Mouse (Mus musculus) embryonic facial prominence, embryonic 10.5 days (tissue): ENCODE results near the gene Wtip. TPM values are rescaled to one million over a fixed set of nuclear protein-coding genes. Genes with fewer than 3 reads are reported as not detected.
"Not testable (repeated sequence)": the region's sequence is repeated elsewhere in the genome, so short reads cannot be mapped to it uniquely, and the experiment has no call there.

ENCODE experiments used
- DNase-seq: peaks from one replicate; pipeline ENCODE4 v3.0.0-alpha.2; 2017; ENCODE audit warnings: low spot score
- H3K27ac ChIP-seq: fragments of 300-500 bp; sonication (generic); replicated peaks from 2 replicates; pipeline ENCODE4 v1.5.1; 2016; ENCODE audit warnings: mild to moderate bottlenecking
- H3K27me3 ChIP-seq: fragments of 300-500 bp; sonication (generic); replicated peaks from 2 replicates; pipeline ENCODE4 v1.6.1; 2016; ENCODE audit warnings: low read depth, mild to moderate bottlenecking; ENCODE audit not compliant: poor library complexity, severe bottlenecking
- H3K36me3 ChIP-seq: fragments of 300-500 bp; sonication (generic); replicated peaks from 2 replicates; pipeline ENCODE4 v1.6.1; 2016; ENCODE audit warnings: mild to moderate bottlenecking, moderate library complexity
- H3K4me1 ChIP-seq: fragments of 300-500 bp; sonication (generic); 2 replicates; pipeline ENCODE4 v1.6.1; 2016
- H3K4me3 ChIP-seq: fragments of 300-500 bp; sonication (generic); 2 replicates; pipeline ENCODE4 v1.5.1; 2016; ENCODE audit warnings: mild to moderate bottlenecking, moderate library complexity
- H3K9me3 ChIP-seq: fragments of 300-500 bp; sonication (generic); 2 replicates; pipeline ENCODE4 v1.6.1; 2016; ENCODE audit warnings: mild to moderate bottlenecking
- WGBS: fragments of 180-500 bp; shearing (Covaris S2); methylation state at CpG from one replicate; pipeline ENCODE4 v1.1.7; 2016; 5-methylcytosine and 5-hydroxymethylcytosine counted together
- polyA plus RNA-seq: library from polyadenylated mRNA; unstranded; fragments of >200 nt; fragmentation: Nextera tagmentation; extraction: Ambion mirVana; gene quantifications from 2 replicates; pipeline ENCODE4 v1.2.1, GENCODE M21; 2016

Gene Wtip
- polyA plus RNA-seq = 6.2 and 7.2 TPM in 2 replicates

DNA sequence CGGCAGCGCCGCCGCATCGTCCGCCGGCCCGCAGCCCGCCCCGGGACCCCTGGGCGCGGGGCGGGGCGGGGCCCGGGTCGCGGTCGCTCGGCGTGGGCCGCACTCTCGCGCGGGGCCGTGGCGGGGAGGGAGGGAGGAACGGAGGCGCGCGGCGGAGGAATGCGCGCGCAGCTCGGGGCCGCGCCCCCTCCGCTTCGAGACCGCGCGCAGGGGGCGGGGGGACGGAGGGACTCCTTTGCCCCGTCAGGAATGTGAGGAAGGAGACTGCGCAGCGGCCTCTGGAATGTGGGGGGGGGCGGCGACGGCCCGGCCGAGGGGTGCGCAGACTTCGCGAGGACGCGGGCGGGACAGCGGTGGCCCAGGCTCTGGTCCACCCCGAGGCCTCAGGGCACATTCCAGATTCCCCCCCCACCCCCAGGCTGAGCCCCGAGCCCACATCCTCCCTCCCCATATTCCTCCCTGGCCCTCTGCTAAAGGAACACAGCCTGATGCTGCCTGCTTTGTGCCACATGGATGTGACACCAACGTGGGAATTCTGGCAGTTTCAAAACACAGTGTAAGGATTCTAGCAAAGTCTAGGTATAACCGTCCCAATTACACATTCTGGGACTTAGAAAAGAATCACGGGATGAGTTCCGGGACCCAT is at the start of gene Wtip:
Gene Wtip (minus strand): TSS at position 152 of the 646 bp plus-strand sequence.
- Histone ChIP-seq H3K27me3 (no peaks in the 10 kb centered on the region), H3K4me3 (peak within 1 kb of the TSS; percentile 87), H3K27ac (peak within 1 kb of the TSS; percentile 95), H3K36me3 (peaks cover 11% of the 10 kb centered on the region), H3K9me3 (no peaks in the 10 kb centered on the region), H3K4me1 (peaks cover 25% of the 10 kb centered on the region)
- peak; percentile 94 for DNase-seq
- WGBS = 4% methylated on average over 64 of the region's 65 CpGs

DNA sequence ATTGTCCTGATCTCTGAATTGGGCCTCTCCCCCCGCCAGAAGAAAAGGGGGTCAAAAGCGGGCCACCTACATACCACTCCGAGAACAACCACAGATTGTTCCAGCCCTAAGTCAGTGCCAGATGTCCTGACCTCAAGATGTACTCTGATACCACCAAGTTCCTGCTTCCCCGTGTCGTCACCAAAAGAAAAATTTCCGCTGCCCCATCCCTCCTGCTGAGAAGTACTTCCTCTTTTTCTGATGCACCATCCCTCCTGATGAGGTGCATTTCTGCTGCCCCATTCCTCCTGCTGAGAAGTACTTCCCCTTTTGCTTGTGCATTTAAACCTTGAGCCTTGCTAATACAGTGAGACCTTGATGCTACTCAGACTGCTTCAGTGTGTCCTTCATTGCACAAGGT is 43.2 kb upstream of the Wtip start:
- H3K9me3 ChIP-seq, H3K36me3 ChIP-seq, H3K4me3 ChIP-seq, H3K27ac ChIP-seq, DNase-seq, H3K27me3 ChIP-seq, H3K4me1 ChIP-seq: not testable (repeated sequence)
- 80% methylated on average over 6 of the region's 6 CpGs for WGBS

DNA sequence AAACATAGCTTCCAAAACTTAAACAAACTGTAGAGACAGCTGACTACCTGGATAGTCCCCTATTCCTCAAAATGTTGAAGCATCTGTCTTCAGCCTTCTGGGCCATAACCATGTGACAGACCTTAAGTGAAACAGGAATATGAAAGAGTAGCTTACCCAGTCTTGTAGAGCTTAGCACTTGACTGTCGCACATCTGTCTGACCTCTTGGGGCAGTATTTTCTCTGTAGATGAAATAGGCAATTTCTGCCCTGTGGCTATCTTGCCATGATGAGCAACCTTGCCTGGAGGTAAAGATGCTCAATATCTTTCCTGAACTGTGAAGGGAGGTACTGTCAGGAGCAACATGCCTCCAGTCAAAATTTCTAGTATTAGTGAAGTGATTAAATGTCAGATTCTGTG is 39.2 kb upstream of the Wtip start:
- Histone ChIP-seq H3K9me3 (no peaks in the 10 kb centered on the region), H3K4me3 (no peak overlapping the region), H3K27me3 (no peaks in the 10 kb centered on the region), H3K27ac (no peak overlapping the region), H3K36me3 (no peaks in the 10 kb centered on the region), H3K4me1 (0 out of 2 replicates have a peak, but pooled peaks cover 3% of the 10 kb centered on the region)
- 80% methylated on average over 1 of the region's 1 CpGs for WGBS
- no peak for DNase-seq

- WGBS = 81% methylated on average over 3 of the region's 3 CpGs
- no peaks in the 10 kb centered on the region for H3K27me3 ChIP-seq
- peaks cover 21% of the 10 kb centered on the region for H3K36me3 ChIP-seq
- DNase-seq = no peak
- H3K9me3 ChIP-seq = no peaks in the 10 kb centered on the region
- H3K4me1 ChIP-seq = peaks cover 12% of the 10 kb centered on the region; the same call in 1 of the 2 replicates
- H3K27ac ChIP-seq = peak within 1 kb of the TSS; percentile 98
- H3K4me3 ChIP-seq = peak within 1 kb of the TSS; percentile 98
Measured at GRCm38 (mm10) chr7:34169454-34169853, 36.4 kb upstream of the Wtip start, which contains the start of gene Uba2. Gene Uba2 (minus strand): TSS chr7:34169599.

DNA sequence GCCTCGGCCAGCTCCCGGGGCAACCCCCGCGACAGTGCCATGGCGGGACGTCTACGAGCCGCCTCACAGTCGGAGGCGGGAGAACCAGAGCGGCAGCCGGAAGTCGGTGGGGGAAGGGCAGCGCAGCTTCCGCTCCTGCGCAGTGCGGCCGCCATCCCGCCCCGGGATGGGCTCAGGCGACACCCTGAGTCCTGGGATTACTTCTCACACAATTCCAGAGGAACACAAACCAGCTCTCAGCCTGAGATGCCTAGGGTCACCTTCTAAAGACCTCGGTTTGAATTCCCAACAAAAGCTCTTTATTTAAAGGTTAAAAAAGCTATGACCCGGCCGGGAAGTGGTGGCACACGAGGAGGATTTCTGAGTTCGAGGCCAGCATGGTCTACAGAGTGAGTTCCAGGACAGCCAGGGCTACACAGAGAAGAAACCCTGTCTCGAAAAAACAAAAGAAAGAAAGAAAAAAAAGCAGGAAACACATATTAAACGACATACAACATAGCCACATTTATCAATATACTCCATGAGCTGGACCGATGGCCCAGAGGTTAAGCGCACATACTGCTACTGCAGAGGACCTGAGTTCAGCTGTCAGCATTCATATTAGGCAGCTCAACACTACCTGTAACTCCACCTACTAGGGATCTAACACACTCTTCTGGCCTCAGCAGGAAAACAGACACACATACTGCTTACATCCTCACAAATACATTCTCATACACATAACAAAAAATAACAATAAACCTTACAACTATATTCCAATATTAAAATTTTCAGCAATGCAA is 35.6 kb upstream of the Wtip start:
- WGBS = 9% methylated on average over 30 of the region's 30 CpGs
- peaks cover 27% of the 10 kb centered on the region for H3K36me3 ChIP-seq

DNA sequence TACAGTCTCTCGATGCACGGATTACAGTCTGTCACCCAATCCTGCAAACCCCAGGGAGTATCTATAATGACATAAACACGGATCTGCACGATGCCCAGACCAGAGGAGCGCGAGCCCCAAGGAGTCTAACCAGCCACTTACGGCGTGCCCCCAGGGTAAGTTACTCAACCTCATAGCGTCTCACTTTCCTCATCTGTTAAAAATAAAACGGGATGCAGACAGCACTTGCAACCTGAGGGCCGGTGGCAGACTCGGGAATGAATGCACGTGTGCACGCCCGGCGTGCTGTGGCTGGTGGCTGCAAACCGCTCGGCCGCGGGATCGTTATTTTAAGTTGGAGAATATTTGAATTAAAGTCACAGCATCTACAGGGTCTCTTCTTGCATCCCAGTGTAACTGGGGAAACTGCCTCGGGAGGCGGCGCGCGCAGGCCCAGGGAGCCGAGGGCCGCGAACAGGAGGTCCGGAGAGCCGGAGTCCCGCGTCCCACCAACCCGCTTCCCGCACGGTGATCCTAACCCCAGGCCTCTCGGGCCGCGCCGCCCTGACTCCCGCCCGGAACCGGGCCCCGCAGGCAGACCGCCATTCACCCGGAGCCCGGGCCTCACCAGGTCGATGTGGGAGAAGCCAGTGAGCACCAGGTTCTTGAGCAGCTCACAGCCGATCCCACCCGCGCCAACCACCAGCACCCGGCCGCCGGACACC is 34.9 kb upstream of the Wtip start:
- H3K4me3 ChIP-seq = peak overlapping the region; percentile 98
- WGBS = under 1% methylated on average over 54 of the region's 54 CpGs
- DNase-seq = no peak
- H3K36me3 ChIP-seq = peaks cover 35% of the 10 kb centered on the region
- no peaks in the 10 kb centered on the region for H3K27me3 ChIP-seq
- peaks cover 12% of the 10 kb centered on the region; the same call in 1 of the 2 replicates for H3K4me1 ChIP-seq
- H3K27ac ChIP-seq = peak overlapping the region; percentile 98
- no peaks in the 10 kb centered on the region for H3K9me3 ChIP-seq

More for the DNA sequence above, 35.6 kb upstream of the Wtip start:
- peak; percentile 95 for DNase-seq
- peak overlapping the region; percentile 98 for H3K4me3 ChIP-seq
- peak overlapping the region; percentile 98 for H3K27ac ChIP-seq
- H3K27me3 ChIP-seq = no peaks in the 10 kb centered on the region
- no peaks in the 10 kb centered on the region for H3K9me3 ChIP-seq
- peaks cover 12% of the 10 kb centered on the region; the same call in 1 of the 2 replicates for H3K4me1 ChIP-seq

- DNase-seq = peak; percentile 54
- WGBS = 55% methylated on average over 4 of the region's 4 CpGs
- H3K4me1 ChIP-seq = peaks cover 12% of the 10 kb centered on the region; the same call in 1 of the 2 replicates
- H3K36me3 ChIP-seq = peaks cover 45% of the 10 kb centered on the region
- H3K9me3 ChIP-seq = no peaks in the 10 kb centered on the region
- H3K4me3 ChIP-seq = peak overlapping the region; percentile 98
- no peak overlapping the region for H3K27ac ChIP-seq
- no peaks in the 10 kb centered on the region for H3K27me3 ChIP-seq
Measured at GRCm38 (mm10) chr7:34166850-34167249, 33.8 kb upstream of the Wtip start.

DNA sequence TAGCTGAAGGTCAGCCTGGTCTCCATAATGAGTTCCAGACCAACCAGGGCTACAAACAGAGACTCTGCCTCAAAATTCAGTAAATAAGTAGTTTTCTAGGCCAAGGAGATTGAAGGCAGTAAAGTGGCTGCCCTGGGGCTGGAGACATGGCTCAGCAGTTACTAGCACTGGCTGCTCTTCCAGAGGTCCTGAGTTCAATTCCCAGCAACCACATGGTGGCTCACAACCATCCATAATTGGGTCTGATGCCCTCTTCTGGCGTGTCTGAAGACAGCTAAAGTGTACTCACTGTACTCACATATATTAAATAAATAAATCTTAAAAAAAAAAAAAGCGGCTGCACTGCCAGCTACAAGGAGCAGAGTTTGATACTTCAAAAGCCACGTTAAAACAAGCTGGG is 32.9 kb upstream of the Wtip start:
- no peak for DNase-seq
- H3K27ac ChIP-seq = no peak overlapping the region
- no peaks in the 10 kb centered on the region for H3K9me3 ChIP-seq
- no peak overlapping the region for H3K4me3 ChIP-seq
- H3K27me3 ChIP-seq = no peaks in the 10 kb centered on the region
- 78% methylated on average over 3 of the region's 3 CpGs for WGBS
- H3K36me3 ChIP-seq = peaks cover 54% of the 10 kb centered on the region
- peaks cover 12% of the 10 kb centered on the region; the same call in 1 of the 2 replicates for H3K4me1 ChIP-seq

DNA sequence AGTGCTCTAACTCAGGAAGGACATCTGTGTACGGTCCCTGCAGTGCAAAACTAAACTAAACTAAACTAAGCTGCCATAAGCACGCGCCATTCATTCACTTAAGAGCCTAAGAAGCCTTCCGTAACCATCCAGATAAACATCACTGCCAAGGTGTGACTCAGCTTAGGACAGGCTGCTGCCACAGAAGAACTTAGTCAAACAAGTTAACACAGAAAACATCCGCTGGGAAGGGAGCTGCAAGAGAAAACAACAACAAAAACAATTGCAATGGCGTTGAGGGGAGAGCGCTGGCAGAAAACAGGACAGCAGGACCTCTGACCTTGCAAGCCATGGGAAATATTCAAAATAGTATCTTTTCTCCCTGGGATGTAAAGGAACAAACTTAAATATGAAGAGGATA is 31.6 kb upstream of the Wtip start:
- peaks cover 67% of the 10 kb centered on the region for H3K36me3 ChIP-seq
- no peaks in the 10 kb centered on the region for H3K9me3 ChIP-seq
- 92% methylated on average over 7 of the region's 7 CpGs for WGBS

GRCm38 (mm10) chr7:34159167-34159566 is 26.1 kb upstream of the Wtip start:
- Histone ChIP-seq H3K27me3 (no peaks in the 10 kb centered on the region), H3K9me3 (no peaks in the 10 kb centered on the region), H3K27ac (no peak overlapping the region), H3K36me3 (peaks cover 97% of the 10 kb centered on the region), H3K4me1 (no peaks in the 10 kb centered on the region), H3K4me3 (no peak overlapping the region)
- DNase-seq = no peak
- WGBS = 96% methylated on average over 3 of the region's 3 CpGs

More for the DNA sequence above, 31.6 kb upstream of the Wtip start:
- Histone ChIP-seq H3K4me3 (no peak overlapping the region), H3K27ac (no peak overlapping the region), H3K4me1 (peaks cover 12% of the 10 kb centered on the region; the same call in 1 of the 2 replicates), H3K27me3 (no peaks in the 10 kb centered on the region)
- DNase-seq = no peak

- 96% methylated on average over 3 of the region's 3 CpGs for WGBS
- DNase-seq = no peak
- H3K27me3 ChIP-seq = no peaks in the 10 kb centered on the region
- no peaks in the 10 kb centered on the region for H3K9me3 ChIP-seq
- peaks cover 99% of the 10 kb centered on the region for H3K36me3 ChIP-seq
- H3K27ac ChIP-seq = no peak overlapping the region
- H3K4me3 ChIP-seq = no peak overlapping the region
- no peaks in the 10 kb centered on the region for H3K4me1 ChIP-seq
Measured at GRCm38 (mm10) chr7:34157994-34158393, 24.9 kb upstream of the Wtip start.

- no peaks in the 10 kb centered on the region for H3K4me1 ChIP-seq
- peaks cover 100% of the 10 kb centered on the region for H3K36me3 ChIP-seq
- H3K9me3 ChIP-seq = peaks cover 4% of the 10 kb centered on the region; the same call in 1 of the 2 replicates
- no peak overlapping the region for H3K27ac ChIP-seq
- H3K4me3 ChIP-seq = no peak overlapping the region
- DNase-seq = no peak
- 86% methylated on average over 4 of the region's 4 CpGs for WGBS
- H3K27me3 ChIP-seq = no peaks in the 10 kb centered on the region
Measured at GRCm38 (mm10) chr7:34147193-34147592, 14.1 kb upstream of the Wtip start.
